Mouse (Mus musculus) induced T-regulatory cell, adult 2 months (primary cell): ENCODE results near the gene Nckap5.
"Not testable (repeated sequence)": the region's sequence is repeated elsewhere in the genome, so short reads cannot be mapped to it uniquely, and the experiment has no call there.

Experiments used
- DNase-seq: peaks from one replicate; pipeline ENCODE4 v3.0.0-alpha.2; 2012; ENCODE audit warnings: low read depth

The Nckap5 gene

DNA sequence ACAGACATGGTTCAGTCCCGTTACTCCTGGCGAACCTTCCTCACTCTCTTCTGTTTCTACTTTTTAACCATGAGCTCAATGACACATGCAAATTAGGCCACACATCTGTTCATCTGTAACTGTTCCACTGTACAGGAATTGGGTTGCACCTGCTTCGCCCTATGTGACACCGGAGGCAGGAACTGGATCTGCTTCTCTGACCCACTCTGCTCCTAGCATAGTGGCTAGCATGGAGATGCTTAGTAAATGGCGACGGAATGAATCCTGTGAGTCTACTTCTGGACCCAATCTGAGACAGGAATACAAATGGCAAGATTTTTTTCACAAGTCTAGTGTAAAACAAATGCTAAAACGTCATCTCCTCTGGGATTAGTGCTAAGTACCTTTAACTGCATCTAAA lies 663.1 kb downstream of the Nckap5 start:
- DNase-seq: no peak

DNA sequence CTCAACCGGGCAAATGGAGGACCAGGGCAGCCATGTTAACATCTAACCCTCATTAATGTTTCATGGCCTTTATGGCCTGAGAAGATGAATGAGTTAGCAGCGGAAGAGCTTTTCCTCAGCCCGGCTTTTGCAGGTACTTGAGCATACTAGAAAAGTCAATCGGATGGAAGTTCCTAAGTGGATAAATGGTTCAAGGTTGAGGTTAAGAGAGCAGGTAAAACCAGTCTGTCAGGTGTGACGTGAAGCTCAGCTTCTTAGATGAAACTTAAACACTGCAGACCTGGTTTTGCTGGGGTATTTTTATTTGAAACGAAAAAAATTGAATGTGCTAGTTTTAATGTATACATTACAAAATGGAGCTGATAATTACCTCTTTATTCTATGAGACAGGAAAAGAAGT lies 671.3 kb downstream of the Nckap5 start:
- no peak for DNase-seq

DNA sequence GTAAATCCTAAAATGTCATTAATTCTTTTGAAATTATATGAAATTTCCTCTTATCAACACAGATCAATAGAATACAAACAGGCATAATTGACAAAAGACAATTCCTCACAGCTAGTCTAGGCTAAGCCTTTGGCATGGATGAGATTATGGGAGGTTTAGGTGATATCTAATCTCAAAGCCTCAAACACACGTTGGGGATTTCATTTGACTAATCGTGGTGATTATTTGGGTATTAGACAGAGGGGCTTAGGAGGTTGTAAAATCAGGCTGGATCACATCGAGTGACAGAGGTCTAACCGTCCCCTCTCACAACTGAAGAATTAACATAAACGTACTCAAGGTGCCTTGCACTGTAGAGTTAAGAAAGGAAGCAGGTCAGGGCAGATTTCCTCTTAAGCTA lies 674.8 kb downstream of the Nckap5 start:
- no peak for DNase-seq

DNA sequence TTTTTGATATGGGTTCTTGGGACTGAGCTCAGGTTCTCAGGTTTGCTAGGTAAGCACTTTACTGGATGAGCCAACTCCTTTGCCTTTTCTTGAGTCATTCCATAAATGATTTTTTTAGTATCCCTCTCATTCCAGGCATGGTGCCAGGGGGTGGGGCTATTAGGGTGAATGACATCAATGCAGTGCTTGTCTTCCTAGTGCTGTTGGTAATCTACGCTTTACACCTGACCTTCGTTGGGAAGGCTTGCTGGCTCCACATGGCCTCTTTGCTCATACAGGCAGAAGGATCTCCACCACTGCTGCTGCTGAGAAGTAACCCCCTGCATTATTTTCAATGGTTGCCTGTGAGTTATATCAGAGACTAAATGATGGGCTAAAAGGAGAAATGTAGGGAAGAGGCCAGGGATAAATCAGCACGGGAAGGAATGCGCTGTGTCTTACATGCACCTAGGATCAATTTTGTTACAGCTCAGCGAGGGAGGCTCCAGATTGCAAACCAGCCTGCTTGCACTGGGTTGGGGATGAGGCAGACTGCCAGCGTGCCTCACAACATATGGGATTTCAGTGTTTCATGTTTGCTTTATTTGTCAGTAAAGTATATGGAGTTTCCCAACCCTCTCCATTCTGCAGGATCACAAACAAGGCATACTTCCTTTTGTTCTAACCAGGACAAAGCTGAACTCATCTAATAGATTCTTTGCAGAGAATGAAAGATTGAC lies 676.9 kb downstream of the Nckap5 start:
- no peak for DNase-seq

DNA sequence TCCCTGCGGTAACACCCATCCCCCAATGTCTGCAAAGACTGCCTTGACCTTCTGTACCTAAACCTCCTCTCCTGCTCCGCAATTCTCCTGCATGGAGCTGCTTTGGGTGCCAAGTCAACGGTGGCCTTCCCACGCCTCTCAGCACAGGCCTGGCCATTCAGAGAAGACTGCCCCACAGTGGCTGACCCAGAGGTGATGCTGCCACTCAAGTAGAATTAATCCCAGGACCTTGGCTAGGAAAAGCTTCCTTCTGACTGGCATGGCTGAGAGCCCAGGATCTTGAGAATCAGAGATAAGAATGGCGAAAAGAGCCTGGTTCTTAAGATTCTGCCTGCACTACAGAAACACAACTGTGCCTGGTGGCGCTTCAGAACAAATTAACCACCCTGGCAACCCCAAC lies 678.4 kb downstream of the Nckap5 start:
- DNase-seq: no peak

DNA sequence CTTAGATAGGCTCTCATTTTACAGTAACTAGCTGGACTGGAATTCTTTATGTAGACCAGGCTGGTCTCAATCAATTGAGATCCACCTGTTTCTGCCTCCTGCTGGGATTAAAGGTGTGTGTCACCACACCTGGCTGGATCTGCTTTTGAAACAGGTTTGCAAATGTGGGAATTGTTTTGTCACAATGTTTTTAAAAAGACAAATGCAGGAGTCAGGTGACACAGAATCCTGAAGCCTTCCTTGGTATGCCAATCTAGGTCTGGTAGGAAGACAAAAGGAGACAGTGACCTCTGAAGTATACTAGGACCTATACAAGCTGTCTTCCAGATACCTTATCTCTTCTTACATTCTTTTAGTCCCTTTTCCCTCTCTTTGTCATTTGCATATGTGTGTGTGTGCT lies 680.6 kb downstream of the Nckap5 start:
- DNase-seq: no peak

DNA sequence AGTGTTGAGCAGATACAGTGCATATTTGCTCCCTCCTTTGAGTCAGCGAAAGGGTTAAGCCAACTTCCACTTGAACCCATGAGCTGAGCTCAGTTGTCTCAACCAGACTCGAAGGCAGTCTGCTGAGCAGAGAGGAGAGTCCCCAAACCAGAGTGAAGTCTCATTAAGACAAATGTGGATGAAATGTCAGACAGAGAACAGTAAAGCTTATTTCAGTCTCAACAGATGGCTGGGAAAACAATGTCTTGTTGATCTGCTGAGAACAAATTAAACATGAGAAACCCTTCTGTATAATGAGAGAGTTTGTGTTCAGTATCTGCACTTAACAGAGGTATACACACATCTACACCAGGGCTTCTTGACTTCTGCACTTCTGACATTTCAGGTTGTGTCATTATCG lies 694.9 kb downstream of the Nckap5 start:
- DNase-seq: no peak

DNA sequence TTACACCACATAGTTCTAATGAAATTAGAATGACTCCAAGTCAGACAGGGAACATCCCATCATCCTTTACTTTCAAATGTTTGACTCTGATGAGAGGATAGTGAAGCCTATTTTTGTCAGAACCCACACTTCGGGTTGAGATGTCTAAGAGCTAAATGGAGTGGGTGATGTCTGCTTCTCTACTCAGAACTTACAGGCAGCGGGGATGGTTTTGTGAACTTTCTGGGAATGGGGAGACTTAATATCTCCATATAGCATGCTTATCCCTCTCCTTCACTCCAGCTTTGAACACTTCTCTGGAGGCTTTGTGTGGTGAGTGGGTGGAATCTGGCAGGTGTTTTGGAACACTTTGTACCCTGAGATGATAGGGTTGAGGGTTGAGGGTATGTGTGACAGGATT lies 698.3 kb downstream of the Nckap5 start:
- DNase-seq: no peak

DNA sequence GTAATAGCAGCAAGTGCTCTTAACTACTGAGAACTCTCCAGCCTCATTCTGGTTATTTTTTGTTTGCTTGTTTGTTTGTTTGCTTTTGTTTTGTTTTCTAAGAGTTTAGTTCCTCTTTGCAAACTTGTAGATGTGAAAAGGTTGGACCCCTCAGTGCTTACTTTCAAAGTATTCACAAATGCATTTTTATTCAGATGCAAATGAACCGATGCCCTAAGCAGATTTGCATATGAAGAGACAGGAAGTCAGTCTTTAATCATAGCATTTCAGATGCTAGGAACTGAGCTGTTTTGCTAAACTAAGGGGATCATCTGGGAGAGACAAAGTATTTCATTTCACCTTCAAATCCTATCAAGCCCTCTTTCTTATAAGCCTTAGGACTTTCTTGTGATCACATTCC lies 701.5 kb downstream of the Nckap5 start:
- DNase-seq: no peak

DNA sequence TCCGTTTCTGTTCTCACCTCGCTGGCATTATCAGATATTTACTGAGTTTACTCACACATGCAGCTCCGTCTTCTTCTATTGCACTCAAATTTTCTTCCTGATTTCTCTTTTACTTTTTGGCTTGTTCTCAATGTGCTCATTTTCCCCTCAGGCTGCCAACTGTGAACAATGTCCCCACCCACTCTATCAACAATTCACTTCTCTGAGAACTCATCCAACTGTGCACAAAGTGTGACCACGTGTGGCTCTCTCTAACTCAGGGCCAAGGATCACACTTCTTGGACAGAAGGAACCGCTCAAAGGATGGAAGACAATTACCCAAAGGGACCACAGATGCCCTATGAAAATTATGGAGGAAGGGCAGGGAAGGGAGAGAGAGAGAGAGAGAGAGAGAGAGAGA lies 707.5 kb downstream of the Nckap5 start:
- no peak for DNase-seq

DNA sequence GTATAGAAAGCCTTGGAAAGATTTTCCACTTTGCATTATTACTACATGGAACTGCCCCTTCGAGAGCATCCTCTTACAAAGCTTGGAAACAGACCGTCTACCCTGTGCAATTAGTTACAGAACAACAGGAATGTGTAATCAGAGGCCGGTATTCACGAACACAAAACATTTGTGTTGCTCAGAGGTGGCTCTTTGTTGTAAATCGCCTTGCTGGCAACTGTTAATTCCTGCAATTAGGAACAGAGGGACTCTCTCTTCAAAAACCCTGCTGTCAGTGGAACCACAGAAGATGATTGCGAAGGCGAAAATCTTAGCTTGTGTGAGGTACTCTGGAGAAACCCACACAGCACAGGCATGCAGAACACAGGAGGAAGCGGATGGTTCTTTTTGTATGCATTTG lies 710.1 kb downstream of the Nckap5 start:
- DNase-seq: no peak

DNA sequence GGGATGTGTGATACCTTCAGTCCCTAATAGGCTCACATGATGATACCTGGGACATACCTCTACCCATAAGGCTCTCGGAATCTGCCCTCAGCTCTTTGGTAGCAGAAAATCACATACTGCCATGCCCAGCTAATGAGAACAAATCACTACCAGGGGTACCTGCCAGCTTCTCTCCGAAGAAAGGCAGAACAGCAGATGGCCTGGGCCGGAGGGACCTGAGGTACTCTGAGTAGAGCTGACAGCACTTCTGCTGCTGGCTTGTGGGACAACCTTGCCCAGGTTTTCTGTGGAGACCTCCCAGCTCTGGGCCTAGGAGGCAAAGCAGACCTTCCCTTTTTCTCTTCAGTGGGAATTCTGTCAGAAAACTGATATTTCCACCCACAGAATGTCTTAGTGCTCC lies 714.6 kb downstream of the Nckap5 start:
- no peak for DNase-seq

DNA sequence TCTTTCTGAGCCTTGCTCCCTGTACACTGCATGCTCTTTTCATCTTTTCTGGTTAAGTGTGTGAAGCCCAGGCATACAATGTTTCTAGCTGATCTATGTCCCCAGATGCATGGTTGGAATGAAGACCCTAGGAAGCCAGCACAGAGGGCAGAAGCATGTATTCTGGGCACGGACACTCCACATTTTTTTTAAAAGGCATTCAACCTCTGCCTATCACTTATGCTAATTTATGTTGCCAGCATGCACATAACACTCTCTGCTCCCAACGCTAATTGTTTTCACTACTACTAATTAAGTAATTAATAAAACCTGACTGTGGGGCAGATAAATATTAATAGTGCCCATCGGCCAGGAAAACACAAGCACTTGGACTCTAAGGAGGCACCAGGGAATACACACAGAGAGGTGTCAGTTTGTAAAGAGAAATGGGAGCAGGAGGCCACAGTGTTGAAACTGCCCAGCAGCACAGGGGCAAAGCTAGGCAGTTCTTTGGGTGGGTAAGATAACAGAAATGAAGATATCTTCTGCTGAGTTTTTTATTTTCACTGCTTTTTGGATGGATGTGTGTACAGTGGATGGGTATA lies 724.8 kb downstream of the Nckap5 start:
- no peak for DNase-seq

DNA sequence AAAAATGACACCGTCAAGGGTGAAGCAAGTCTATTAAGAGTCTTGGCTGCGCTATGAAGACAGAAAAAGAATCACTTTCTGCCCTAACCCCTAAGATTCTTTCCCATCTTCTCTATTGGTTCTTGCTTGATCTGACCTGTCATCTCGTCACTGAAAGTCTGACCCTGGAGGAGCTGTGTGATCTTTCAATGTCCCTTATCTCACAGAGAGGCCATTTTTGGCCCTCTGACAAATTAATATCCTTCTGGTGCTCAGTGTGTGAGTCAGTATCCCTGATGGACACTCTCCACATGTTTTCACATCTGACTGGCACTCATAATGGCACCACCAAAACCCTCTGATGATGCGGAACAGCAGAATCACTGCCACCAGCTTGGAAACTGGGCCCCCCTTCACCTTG lies 736.3 kb downstream of the Nckap5 start:
- no peak for DNase-seq

DNA sequence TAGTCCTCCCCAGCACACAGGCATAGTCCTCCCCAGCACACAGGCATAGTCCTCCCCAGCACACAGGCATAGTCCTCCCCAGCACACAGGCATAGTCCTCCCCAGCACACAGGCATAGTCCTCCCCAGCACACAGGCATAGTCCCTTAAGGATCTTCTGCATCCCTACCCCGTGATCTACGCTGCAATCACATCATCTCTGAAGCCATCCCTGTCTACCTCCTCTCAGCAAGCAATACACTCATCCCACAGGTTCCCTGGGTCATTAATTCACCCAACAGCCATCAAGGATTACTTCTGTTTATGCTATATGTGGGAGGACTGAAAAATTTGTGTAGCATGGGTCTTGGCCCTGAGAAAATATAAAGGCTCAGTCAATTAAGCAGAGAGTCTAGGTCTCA lies 738.6 kb downstream of the Nckap5 start:
- not testable (repeated sequence) for DNase-seq

DNA sequence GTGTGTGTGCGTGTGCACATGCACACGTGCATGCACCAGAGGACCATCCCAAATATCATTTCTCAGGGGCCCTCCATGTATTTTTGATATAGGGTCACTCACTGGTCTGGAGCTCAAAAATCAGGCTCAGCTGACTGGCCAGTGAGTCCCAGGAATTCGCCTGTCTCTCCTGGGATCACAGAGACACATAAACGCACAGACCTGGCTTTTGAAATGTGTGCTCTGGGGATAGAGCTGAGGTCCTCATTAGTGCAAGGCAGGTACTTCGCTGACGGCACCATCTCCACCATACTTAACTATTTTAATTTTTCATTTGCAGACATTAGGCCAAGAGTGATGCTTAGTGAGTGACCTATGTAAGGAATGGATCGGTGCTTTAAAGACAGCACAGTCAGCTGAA lies 743.4 kb downstream of the Nckap5 start:
- no peak for DNase-seq

DNA sequence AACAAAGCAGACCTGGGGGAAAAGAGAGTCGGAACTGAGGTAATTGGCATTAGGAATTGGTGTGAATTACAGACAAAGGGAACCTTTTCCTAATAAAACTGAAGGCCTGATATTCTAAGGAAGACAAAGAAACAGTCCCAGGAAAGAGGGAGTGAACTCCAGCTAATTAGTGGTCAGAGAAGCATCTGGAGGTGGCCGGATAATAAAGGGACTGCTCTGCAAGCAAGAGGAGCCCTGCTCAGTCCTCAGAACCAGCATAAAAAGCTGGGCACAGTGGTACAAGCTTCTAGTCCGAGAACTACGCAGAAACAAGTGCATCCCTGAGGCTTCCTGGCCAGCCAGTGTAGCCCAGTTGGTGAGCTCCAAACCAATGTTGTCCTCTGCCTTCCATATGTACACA lies 754.3 kb downstream of the Nckap5 start:
- no peak for DNase-seq

DNA sequence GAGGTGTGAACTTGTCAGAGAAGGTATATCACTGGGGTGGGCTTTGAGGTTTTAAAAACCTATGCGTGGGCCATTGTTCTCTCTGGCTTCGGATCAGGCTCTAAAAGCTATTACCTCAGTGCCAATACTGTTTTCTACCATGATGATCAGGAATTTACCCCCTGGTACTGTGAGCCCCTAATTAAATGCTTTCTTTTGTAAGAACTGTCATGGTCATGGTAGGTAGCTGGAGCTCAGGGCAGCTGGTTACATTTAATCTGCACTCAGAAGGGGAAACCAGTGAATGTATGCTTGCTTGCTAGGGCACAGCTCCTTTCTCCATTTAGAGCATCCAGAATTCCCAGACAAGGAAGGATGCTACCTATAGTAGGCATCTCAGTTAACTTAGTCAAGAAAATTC lies 759.7 kb downstream of the Nckap5 start:
- DNase-seq: no peak

DNA sequence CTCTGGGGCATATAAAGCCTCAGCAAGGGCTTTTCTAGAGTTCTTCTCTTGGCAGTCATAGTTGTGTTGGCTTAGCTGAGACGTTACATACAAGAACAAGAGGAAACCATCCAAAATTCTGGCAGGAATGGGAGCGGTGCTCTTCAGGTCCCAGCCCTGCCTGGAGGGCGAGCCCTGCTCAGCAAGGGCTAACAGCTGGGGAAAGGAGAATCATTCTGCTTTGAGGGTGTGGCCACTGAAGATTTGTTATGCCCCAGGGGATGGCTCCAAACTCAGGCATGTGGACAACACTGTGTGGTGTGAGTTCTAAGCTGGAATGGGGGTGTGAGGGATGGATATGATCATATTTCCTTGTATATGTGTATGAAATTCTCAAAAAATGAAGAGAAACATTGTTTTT lies 779.1 kb downstream of the Nckap5 start:
- no peak for DNase-seq

DNA sequence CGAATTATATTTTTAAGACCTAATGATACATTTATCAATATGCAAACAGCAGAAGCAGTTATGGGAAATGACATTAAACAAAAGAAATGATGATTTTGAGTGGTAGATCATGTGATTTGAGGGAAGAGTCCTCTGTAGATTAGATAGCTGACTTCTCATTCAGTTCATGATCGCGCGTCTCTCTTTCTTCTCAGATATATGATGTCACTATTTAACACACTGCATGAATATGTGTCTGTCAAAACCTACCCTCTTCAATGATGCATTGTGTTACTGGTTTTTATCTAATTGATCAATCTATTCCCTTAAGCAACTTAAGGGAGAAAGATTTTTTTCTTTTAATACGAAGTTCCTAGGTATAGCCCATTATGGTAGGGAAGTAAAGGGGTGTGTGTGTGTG lies 787.7 kb downstream of the Nckap5 start:
- no peak for DNase-seq

DNA sequence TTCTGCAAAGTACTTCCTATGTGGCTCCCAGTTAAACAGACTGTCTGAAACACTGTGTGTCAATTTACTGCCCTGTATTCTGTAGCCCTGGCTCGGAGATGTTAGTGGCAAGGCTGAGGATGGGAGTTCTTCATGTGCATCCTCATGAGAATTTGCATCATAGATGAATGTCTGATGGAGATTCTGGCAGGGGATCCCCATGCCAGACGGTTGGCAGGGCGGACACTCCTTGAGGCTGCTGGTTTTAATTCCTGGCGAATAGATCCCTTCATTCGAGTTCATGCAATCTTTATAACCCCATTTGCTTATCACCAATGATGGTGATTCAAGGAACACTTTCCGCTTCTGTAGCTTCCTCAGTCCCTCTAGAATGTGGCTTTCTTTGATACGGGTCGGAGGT lies 803.1 kb downstream of the Nckap5 start:
- no peak for DNase-seq

DNA sequence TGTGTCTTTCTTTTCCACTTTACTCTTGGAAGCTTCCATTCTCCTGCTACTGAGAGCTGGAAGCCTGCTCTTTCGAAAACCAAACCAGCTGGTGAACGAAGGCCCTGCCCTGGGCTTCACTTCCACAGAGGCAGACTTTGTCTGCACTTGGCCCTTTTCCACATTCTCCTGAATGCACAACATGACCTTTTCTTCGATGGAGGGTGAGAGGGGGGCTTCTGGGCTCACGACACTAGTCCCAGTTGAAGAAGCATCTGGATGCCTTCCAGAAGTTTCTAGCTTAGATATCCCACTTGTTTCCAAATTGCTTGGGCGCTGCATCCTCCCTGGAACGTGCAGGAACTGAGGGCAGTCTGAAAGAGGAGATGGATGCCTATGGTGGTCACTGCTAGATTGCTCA lies 806.1 kb downstream of the Nckap5 start:
- DNase-seq: no peak

DNA sequence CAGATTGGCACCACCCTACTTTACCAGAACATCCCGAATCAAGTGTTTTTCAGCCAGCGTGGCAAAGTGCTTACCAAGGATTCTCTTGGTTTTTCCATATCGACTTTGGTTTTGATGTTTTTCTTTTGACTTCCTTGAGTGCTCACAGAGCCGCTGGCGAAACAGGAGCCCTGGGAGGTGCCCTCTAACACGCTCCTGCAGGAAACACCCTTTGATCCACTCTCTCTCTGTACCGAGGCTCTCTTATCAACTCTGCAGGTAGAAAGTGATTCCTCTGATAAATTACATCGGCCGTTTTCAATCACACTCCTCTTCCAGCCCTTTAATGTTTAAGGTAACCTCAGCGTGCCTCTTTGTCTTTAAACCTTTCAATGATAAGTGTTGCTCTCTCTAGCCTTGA lies 807.6 kb downstream of the Nckap5 start:
- no peak for DNase-seq

DNA sequence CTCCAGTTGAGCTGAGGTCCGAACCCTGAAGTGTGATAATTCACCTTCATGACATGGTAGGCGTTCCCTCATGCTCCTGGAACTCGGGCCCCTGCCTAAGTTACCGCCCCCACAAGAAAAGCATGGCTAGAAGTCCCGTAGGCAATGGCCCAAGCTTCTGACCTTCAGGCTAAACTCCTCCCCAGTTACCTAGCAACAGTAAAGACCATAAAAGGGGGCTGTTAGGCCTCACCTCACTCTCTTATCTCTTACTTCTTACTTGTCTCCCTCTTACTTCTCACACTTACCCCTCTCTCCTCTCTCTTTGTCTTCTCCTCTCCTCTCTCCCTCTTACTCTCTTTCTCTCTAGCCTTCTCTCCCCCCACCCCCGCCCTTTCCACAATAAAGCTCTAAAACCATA lies 811.9 kb downstream of the Nckap5 start:
- not testable (repeated sequence) for DNase-seq
